Mouse (Mus musculus) T-helper 1 cell (primary cell): ENCODE measurements at regions not wholly inside any gene's neighbourhood (a gene's known extent, or its start where the extent isn't known, plus 50 kb on each side); places are given as distances from the start of the nearest gene placed in this dataset.

Source experiments
- in situ Hi-C: fragments of 300-600 bp; cut with MboI, MseI; formaldehyde crosslinking; loops from one replicate; pipeline ENCODE4 v1.15.1; 2025; ENCODE audit warnings: high pct_unique_total_duplicates

DNA sequence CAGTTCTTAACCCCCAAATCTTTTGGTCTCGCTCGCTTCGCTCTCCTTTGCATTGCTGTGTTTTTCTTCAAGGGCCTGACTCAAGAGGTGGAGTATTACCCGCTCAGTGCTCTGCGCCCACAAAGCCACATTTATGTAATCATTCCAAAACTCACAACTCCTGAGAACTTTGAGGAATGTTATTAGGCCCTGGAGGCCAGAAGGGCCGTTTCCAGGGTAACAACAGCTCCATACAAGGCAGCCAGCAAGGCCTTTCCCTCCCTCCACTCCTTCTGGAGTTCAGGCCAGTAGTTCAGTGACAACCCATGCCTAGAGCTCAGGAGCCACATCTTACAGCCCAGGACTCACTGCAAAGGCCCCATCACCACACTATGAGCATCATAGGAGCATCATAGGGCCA, 365.1 kb downstream of the Bcor start:
- in situ Hi-C loops, result no loop called here

DNA sequence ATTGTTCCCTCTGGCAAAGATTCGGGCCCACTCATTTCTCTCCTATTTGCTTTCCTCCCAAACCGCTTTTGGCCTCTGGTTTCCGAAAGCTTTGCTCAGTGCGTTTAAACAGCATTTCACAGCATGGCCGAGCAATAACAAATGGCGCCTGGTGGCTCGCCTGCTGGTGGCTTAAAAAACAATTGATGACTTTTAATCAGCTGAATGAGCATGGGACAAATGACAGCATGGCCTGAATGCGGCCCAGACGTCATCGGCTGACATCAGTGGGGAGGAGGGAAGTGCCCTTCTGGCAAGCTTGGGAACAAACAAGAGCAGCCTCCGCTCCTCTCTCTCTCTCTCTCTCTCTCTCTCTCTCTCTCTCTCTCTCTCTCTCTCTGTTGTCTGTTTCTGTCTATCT, 362.3 kb downstream of the Bcor start:
- in situ Hi-C loops, result no loop called here

- in situ Hi-C loops, result no loop called here
Measured at GRCm38 (mm10) chrX:11798326-11798725, 361.8 kb downstream of the Bcor start.

GRCm38 (mm10) chrX:11800400-11800941, 359.7 kb downstream of the Bcor start:
- in situ Hi-C loops, result no loop called here

- in situ Hi-C loops, result no loop called here
Measured at GRCm38 (mm10) chrX:11801208-11801607, 358.9 kb downstream of the Bcor start.

GRCm38 (mm10) chrX:11801621-11802020, 358.5 kb downstream of the Bcor start:
- in situ Hi-C loops, result no loop called here

DNA sequence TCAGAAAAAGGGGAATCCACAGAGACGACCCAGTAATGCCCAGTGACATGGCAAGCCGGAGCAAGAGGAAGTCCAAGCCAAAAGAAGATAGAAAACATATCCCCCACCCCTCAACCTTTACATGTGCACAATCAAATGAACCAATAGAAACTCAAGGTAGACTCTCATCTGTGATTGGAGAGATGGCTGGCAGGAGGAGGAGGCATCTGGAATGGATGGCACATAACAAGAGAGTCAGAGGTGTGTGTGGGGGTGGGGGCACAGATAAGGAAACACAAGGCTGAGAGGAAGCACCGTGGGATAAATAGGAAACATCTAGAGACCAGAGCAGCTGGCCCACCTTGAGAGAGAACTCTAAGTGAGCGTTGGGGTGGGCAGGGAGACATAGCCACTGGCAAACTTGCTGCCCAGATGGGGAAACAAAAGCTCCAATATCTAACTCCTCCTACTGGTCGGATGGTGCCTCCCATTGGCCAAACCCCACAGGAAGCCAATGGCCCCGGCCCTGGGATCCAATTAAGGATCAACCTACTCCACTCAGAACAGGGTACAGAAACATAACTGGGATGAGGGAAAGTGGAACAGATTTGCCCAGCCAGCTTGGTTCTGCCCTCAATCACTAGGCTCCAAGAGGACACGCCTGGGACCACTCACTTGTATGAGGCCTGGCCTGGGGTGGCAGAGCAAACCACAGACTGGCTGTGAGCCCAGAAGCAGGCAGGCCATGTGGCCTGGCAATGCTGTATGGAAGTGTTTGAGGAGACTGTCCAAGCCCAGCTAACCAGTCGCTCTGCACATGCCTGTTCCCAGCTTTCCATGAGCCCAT, 357.9 kb downstream of the Bcor start:
- in situ Hi-C loops, result no loop called here

- in situ Hi-C loops, result no loop called here
Measured at GRCm38 (mm10) chrX:11803239-11803638, 356.9 kb downstream of the Bcor start.

- in situ Hi-C loops, result no loop called here
Measured at GRCm38 (mm10) chrX:11806896-11807252, 353.3 kb downstream of the Bcor start.

- in situ Hi-C loops, result no loop called here
Measured at GRCm38 (mm10) chrX:11807253-11807882, 352.8 kb downstream of the Bcor start.

- in situ Hi-C loops, result no loop called here
Measured at GRCm38 (mm10) chrX:11807883-11808262, 352.3 kb downstream of the Bcor start.

DNA sequence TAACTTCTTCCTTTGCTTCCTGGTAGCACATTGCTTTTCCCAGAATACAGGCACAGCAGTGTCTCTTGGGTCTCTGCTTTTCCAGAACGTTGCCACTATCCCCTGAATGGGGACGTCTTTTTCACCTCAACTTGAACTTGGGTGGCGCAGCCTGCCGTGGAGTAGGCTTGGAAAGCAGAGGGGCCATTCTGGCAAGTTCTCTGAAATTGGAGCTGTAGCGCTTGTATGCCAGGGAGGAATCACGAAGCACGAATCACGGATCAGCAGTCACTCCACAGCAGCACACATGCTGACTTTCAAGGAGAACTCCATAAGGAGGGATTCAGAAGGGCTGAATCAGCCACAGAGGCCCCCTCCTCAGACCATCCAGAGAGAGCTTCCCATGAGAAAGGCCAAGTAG, 351.2 kb downstream of the Bcor start:
- in situ Hi-C loops, result no loop called here

GRCm38 (mm10) chrX:11814861-11815260, 345.3 kb downstream of the Bcor start:
- in situ Hi-C loops, result no loop called here

DNA sequence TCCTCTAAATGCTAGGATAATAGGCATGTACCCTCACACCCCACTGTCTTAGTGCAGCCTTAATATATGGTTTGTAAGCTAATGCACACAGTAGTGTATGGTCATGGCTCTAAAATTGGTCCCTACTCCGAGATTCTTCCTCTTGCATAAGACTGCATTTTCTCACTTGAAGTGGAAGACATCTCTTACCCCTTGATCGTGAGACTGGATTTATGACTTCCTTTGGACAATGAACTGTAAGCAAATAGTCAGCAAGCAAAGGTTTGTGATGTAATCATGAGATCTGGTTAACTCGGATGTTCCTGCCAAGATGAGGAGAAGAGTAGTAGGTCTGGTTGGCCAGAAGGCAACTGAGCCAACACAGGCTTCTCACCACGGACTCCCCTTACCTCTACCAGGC, 344.3 kb downstream of the Bcor start:
- in situ Hi-C loops, result no loop called here

DNA sequence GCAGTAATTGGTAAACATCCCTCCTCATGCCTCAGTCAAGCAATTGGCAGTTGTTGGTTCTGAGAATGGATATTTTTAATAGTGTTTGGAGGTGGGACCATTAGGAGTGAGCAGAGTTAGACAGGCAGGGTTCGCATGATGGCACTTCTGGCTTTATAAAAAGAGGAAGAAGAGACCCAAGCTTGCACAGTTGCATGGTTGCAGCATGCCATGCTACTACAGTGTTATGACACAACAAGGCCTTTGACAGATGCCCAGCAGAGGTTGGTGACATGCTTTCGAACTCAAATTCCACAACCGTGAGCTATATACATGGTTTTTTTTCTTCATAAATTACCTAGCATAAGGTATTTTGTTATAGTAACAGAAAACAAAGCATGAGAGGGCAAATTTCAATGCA, 341.5 kb downstream of the Bcor start:
- in situ Hi-C loops, result no loop called here

DNA sequence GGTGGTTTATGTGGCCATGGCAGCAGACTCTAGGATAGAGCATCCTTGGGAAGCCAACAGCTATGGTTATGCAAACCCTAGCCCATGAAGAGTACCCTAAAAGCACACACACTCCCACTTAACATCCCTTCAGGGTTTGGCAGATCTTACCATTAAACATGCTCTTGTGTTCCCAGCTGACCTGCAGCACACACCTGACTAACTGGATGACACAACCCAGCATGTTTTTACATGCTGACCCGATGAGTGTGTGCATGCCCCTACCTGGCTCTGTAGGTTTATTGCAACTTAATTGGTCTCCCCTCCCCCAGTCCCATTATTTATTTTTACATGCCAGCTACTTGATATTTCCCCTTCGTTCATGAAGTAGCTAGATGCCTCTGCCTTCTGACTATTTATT, 339.0 kb downstream of the Bcor start:
- in situ Hi-C loops, result no loop called here

DNA sequence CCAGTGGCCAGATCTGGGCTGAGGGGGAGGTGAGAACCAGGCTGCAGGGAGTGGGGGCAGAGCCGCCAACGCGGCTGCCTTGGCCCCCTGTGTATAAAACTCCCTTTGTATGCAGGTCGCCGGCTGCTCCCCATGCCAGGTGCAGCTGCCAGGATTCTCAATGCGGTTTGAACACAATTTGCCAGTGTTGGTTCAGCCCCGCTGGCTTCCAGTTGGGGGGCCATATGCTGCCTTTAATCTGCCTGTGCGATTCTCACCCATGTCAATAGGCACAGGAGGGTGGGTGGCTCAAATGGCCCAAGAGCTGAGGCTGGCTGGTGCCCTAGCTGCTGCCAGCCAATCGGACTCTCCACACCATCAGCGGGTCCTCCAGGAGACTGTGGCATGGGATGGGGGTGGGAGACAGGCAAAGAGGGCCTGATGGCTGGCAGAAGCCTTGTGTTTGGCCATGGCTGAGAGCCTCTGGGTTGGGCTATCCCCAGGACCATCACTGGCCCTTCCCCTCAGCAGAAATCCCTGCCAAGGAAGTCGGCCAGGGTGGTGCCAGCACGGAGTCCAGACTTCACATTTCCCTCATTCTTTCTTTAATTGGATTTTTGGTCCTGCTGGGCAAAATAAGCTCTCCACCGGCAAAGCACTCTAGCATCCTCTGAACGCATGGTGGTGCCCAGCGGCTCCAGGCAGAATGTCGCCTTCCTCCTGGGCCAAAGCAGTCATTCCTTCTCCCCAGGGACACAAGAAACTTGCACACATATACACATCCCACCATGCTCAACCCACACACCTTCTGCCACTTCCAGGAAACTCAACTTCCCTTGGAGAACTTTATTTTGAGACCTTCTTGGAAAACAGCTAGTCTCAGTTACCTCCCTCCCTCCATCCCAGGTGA, 338.0 kb downstream of the Bcor start:
- in situ Hi-C loops, result no loop called here

- in situ Hi-C loops, result no loop called here
Measured at GRCm38 (mm10) chrX:11825948-11826347, 334.2 kb downstream of the Bcor start.

GRCm38 (mm10) chrX:11826737-11827408, 333.3 kb downstream of the Bcor start:
- in situ Hi-C loops, result no loop called here

- in situ Hi-C loops, result no loop called here
Measured at GRCm38 (mm10) chrX:11829411-11830002, 330.6 kb downstream of the Bcor start.

- in situ Hi-C loops, result no loop called here
Measured at GRCm38 (mm10) chrX:11837566-11837965, 322.6 kb downstream of the Bcor start.
